Mouse (Mus musculus): Measurements from ENCODE around the gene Asprv1.

Gene Asprv1

DNA sequence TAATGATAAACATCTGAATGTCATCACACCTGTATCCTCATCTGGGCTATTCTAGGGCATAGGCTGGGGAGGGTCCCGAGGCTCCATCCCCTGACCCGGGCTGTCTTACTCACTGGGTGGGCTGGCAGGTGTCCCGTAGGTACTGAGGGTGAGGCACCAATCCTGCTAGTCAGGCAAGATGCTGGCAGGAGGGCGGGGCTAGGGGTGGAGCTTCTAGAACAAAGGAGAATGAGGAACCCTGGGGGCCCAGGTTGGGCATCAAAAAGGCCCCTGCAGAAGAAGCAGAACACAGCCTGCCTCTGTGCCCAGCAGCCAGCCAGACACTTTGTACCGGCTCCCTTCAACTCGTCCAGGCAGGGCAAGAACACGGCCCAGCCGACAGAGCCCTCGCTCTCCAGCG lies at the start of gene Asprv1:
Gene Asprv1, plus strand, starts transcription at position 219 of the 400 bp plus-strand sequence.
- no peak for DNase-seq

DNA sequence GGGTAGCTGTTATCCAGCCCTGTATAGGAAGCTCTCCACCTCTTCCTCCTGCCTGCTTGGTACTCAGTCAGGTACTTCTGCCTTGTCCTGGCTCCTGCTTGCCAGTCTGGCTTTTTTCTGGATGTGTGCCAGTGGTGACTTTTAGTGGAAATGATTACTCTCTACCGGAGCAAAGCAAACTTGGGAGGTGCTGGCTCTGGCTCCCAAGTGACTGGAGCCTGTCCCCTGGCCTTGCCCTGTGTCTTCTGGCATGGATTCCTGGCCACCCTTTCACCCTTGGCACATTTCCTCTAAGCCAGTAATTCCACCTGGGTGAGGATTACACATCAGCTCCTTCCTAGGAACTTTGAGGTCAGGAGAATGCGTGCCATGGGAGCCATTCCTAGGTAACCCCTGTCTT lies 49.6 kb upstream of the Asprv1 start:
- DNase-seq = peak in 1 of 2 experiments; percentile 33

DNA sequence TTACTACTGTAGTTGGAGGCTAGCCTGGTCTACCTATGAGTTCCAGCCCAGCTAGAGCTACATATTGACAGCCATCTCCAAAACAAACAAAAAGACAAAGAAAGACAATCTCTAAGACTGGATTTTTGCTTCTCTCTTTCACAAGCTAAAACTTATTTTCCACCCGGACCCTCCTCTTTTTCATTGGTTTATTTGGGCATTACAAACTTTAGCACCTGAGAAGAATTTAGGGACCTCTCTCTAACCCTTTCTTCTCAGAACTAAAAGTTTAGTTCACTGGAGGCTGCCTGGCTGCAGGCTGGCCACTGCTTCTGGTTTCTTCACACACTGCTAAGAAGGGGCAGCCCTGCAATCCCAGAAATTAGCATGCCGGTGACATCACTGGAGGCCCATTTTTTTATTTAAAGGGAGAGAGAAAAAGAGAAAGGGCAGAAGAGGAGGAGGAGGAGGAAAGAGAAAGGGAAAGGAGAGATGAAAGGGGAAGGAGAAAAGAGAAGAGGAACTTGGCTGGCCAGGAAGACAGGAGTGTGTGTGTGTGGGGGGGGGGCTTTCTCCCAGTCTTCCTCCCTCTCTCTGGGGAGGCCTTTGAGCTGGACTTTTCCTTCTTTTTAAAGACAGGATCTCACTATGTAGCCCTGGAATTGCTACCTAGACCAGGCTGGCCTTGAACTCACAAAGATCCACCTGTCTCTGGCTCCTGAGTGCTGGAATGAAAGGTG lies 48.7 kb upstream of the Asprv1 start:
- DNase-seq = peak in 1 of 2 experiments; percentile 35

DNA sequence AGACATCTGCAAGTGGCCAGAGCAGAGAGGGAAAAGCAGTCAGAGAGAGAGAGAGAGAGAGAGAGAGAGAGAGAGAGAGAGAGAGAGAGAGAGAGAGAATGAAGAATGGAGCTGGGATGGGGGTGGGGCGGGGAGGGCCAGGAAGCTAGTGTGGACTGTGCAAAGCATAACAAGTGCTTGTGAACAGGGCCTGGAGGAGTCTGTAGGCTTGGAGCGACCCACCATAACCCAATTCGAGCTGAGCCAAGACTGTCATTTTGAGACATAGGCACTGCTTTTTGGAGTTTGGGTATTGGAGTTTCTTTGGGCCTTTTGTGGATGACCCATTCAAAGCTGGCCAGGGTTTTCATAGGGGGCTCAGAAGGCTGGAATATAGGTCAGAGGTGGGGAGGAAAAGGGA lies 48.0 kb upstream of the Asprv1 start:
- DNase-seq = no peak

GRCm38 (mm10) chr6:86583141-86583540 lies 44.8 kb upstream of the Asprv1 start:
- DNase-seq = no peak

- DNase-seq = no peak
Measured at GRCm38 (mm10) chr6:86583601-86584215, 44.3 kb upstream of the Asprv1 start.

DNA sequence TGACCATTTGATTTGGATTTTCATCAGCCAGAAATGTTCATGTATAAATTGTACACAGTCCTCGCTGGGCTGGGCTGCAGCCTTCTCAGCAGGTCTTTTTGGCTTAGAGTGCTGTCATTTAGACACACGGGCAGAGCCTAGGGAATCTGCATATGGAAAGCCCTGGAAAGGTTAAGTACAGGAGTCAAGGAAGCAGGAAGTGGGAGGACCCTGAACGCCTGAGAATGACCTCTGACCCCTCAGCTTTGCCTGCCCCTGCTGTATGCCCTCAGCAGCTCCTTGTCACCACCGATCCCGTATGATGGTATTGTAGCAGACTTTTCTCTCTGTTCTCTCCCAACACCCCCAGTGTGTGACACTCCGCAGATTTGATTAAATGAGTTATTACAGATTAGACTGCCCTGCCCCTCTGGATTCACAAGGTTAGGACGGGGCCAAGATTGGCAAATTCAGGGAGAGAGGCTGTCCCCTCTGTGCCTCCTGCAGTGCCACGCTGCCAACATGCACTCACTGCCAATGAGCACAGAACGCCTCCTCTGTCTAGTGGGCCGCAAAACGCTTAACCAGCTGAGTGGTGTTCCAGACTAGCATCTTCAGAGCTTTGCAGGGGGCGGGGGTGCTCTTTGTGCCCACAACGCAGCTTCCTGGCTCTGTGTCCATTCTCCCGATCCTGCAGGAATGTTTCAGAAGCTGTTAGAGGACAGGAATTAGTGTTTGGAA lies 43.5 kb upstream of the Asprv1 start:
- peak; percentile 42 to 63 for DNase-seq

DNA sequence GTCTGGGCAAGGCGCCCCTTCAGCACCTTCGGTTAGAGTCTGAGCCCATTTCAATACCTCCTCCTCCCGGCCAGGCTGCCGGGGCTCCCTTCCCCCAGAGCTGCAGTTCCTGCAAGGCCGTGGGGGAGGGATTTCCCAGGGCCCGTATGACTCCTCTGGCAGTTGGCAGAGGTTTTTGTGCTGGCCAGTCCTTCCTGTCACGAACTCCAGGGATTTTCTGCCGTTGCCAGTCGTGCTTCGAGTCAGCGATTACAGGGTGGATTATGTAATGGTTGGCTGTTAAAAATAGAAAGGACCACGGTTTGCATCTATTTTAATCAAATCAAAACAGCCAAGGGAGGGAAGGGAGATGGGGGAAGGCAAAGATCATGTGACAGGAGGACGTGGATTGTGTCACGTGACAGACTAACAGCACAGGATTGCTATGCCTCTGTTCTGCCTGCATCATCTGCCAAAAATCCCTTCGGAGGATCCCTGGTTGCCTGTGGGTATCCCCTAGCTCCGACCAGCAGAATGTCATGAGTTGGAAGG lies 42.8 kb upstream of the Asprv1 start:
- DNase-seq = peak; percentile 80 to 89

DNA sequence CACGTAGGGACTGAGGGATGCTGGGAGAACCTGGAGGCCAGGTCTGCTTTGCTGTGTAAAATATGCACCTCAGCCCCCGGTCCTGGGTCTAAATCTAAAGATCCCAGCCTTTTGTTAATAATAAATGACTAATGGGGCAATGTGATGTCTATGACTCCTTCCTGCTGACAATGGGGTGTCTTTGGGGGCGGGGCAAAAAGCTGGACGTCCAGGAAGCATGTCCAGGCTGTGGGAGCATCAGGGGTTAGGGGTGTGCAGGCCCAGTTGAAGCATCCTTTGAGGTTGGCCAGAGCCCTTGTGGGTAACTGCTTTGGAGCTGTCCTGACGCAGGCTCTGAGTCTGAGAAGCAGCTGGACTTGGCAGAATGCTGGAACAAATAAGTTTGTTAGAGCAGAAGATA lies 41.9 kb upstream of the Asprv1 start:
- no peak for DNase-seq

DNA sequence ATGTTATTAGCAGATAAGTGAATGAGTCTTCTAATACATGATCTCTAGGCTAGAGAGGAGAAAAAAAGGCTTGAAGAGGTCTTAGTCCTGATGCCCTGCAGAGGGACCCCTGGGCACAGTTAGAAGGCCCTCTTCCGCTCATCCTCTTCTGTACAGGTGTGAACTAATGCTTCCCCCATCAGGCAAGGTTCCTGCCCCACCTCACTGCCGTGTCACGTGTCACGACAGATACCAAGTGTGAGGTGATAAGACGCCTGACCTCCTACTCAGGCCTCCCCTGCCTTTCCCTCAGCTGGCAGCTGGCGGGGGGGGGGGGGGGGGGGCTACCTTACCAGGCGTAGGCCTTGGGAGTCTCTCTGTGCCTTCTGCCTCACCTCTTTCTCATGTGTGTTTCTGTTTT lies 39.5 kb upstream of the Asprv1 start:
- no peak for DNase-seq

- no peak for DNase-seq
Measured at GRCm38 (mm10) chr6:86593146-86593897, 34.6 kb upstream of the Asprv1 start.

GRCm38 (mm10) chr6:86594636-86595035 lies 33.3 kb upstream of the Asprv1 start:
- peak; percentile 79 to 86 for DNase-seq

GRCm38 (mm10) chr6:86595865-86596440 lies 32.0 kb upstream of the Asprv1 start:
- DNase-seq = no peak

DNA sequence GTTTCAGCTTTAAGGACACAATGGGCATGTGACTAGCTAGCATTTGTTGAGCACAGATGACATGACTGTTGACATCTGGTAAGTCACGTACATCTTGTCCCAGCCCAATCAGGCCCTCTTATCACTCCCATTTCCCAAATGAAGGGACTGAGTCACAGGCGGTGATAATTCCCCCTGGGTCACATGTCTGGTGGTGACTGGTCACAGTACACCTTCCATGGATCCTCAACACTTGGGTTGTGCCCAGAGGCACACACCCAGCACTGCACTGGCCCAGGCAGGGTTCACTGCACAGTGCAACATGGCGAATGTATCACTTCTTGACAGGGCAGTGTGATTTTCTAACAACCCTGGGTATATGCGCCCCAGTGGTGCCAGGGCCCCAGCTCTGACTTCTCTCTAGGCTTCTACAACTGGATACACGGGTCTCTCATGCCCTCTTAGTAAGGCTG lies 29.2 kb upstream of the Asprv1 start:
- DNase-seq = peak in 1 of 2 experiments; percentile 14

- DNase-seq = peak; percentile 93 to 94
Measured at GRCm38 (mm10) chr6:86599197-86599596, 28.8 kb upstream of the Asprv1 start.

DNA sequence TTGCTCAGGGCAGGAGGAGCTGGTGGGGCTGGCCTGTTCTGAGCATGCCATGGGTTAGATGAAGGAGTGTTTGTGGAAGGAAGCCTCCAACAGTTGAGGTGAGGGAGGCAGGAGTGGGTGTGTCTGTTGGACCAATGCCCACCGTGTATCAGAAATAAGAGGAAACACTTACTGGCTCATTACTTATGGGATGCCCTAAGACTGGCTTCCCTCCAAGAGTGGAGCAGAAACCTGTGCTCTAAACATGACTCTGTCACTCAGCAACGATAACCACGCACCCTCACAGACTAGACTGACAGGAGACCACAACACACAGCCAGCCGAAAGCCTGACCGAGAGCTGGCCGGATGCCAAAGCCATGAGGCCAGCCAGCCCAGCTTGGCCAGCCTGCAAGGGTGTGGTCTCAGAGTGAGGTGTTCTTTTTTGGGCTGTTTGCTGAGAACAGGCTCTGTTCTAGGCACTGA lies 28.0 kb upstream of the Asprv1 start:
- peak; percentile 48 to 67 for DNase-seq

GRCm38 (mm10) chr6:86605260-86605659 lies 22.7 kb upstream of the Asprv1 start:
- peak in 1 of 2 experiments; percentile 36 for DNase-seq

GRCm38 (mm10) chr6:86606289-86606688 lies 21.7 kb upstream of the Asprv1 start:
- no peak for DNase-seq

- no peak for DNase-seq
Measured at GRCm38 (mm10) chr6:86607471-86607870, 20.5 kb upstream of the Asprv1 start.

GRCm38 (mm10) chr6:86609235-86609634 lies 18.7 kb upstream of the Asprv1 start:
- no peak for DNase-seq

DNA sequence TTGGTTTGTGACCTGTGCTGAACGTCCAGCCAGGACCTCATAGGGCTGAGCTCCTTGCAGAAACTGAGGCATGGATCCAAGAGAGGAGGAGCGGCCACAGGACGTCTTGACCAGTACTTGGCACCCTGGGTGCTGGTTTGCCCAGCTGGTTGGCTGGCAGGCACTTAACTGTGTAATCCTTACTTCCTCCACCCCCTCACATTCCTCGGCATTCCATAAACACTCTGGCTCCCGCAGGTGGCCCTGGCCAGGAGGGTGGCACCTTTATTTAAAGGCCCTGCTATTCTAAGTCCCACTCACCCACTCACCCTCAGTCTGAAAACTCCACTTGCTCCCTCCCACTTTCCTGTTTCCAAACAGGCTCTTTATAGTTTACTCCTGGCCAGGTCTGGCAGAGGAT lies 17.2 kb upstream of the Asprv1 start:
- DNase-seq = peak; percentile 14 to 48

DNA sequence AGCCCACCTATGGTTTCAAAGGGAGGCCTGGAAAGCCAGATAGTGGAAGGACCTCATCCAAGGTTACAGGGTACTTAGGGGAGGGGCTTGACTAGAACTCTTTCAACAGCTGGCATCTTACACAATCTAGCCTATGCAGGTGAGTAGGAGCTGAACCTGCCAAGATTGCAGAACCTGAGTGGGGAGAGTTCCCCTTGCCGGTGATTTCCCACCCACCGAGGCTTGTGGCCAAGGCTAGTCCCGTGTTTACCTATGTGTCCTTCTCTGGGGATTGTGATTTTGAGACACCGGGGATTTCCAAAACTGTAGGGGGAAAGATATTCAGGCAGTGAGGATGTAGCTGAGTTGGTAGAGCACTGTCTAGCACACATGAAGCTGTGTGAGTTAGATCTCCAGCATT lies 12.7 kb upstream of the Asprv1 start:
- DNase-seq = no peak

All from kidney, postnatal 4 days (tissue).